Mouse (Mus musculus) liver, embryonic 11.5 days (tissue): ENCODE results near the gene Rassf6. TPM values are rescaled to one million over a fixed set of nuclear protein-coding genes. Genes with fewer than 3 reads are reported as not detected.
"Not testable (repeated sequence)": the region's sequence is repeated elsewhere in the genome, so short reads cannot be mapped to it uniquely, and the experiment has no call there.

Experiments used
- ATAC-seq: fragments of 200-750 bp; cut with Nextera tagmentation; replicated peaks from 2 replicates; pipeline ENCODE4 v1.8.0; 2017; ENCODE audit warnings: moderate number of reproducible peaks, mild to moderate bottlenecking, moderate TSS enrichment, moderate library complexity; ENCODE audit not compliant: low FRiP score
- DNase-seq: peaks from one replicate; pipeline ENCODE4 v3.0.0-alpha.2; 2017; ENCODE audit warnings: low spot score
- H3K27ac ChIP-seq: fragments of 300-500 bp; sonication (generic); 2 replicates; pipeline ENCODE4 v1.5.1; 2014; ENCODE audit warnings: mild to moderate bottlenecking, low read depth, low read length, control low read depth
- H3K27me3 ChIP-seq: fragments of 300-500 bp; sonication (generic); replicated peaks from 2 replicates; pipeline ENCODE4 v1.6.1; 2014; ENCODE audit warnings: low read length, mixed read lengths; ENCODE audit not compliant: control insufficient read depth, insufficient read depth
- H3K36me3 ChIP-seq: fragments of 300-500 bp; sonication (generic); 2 replicates; pipeline ENCODE4 v1.6.1; 2014; ENCODE audit warnings: mild to moderate bottlenecking, low read length, moderate library complexity, mixed read lengths; ENCODE audit not compliant: control insufficient read depth, insufficient read depth
- H3K4me1 ChIP-seq: fragments of 300-500 bp; sonication (generic); replicated peaks from 2 replicates; pipeline ENCODE4 v1.6.1; 2014; ENCODE audit warnings: low read length, mixed read lengths; ENCODE audit not compliant: control insufficient read depth, insufficient read depth
- H3K4me2 ChIP-seq: fragments of 300-500 bp; sonication (generic); 2 replicates; pipeline ENCODE4 v1.6.1; 2014; ENCODE audit warnings: mild to moderate bottlenecking, control low read depth, moderate library complexity
- H3K4me3 ChIP-seq: fragments of 300-500 bp; sonication (generic); 2 replicates; pipeline ENCODE4 v1.5.1; 2014; ENCODE audit warnings: low read depth, low read length, control low read depth
- H3K9ac ChIP-seq: fragments of 300-500 bp; sonication (generic); 2 replicates; pipeline ENCODE4 v1.6.1; 2014; ENCODE audit warnings: low read depth, low read length, control low read depth
- H3K9me3 ChIP-seq: fragments of 300-500 bp; sonication (generic); 2 replicates; pipeline ENCODE4 v1.6.1; 2016; ENCODE audit warnings: low read length, inconsistent platforms, mixed read lengths; ENCODE audit not compliant: control insufficient read depth
- WGBS: fragments of 180-500 bp; shearing (Covaris S2); extraction: QIAGEN DNeasy Blood & Tissue Kit; methylation state at CpG from one replicate; pipeline ENCODE4 v1.1.7; 2014; 5-methylcytosine and 5-hydroxymethylcytosine counted together
- polyA plus RNA-seq: library from polyadenylated mRNA; unstranded; fragments of >200 nt; fragmentation: Nextera tagmentation; extraction: Ambion mirVana; gene quantifications from 2 replicates; pipeline ENCODE4 v1.2.1, GENCODE M21; 2014

Gene Rassf6
- polyA plus RNA-seq, 1 experiment from 2014 or later = 6.2 TPM

- ATAC-seq (no peak), DNase-seq (no peak)
- H3K9ac ChIP-seq = no peak overlapping the region
- H3K36me3 ChIP-seq = no peaks in the 10 kb centered on the region
- H3K9me3 ChIP-seq = no peaks in the 10 kb centered on the region
- no peaks in the 10 kb centered on the region for H3K27me3 ChIP-seq
- H3K27ac ChIP-seq = no peak overlapping the region
- H3K4me1 ChIP-seq = no peaks in the 10 kb centered on the region
- WGBS = 81% methylated on average over 3 of the region's 3 CpGs
- H3K4me3 ChIP-seq = no peak overlapping the region
- no peak overlapping the region for H3K4me2 ChIP-seq
These were observed 22.6 kb downstream of the Rassf6 start for GRCm38 (mm10) chr5:90617859-90618258.

GRCm38 (mm10) chr5:90612751-90613150 is 27.7 kb downstream of the Rassf6 start:
- not testable (repeated sequence) for H3K9me3 ChIP-seq, H3K4me3 ChIP-seq, H3K27me3 ChIP-seq, H3K27ac ChIP-seq, H3K9ac ChIP-seq, DNase-seq, H3K4me2 ChIP-seq, H3K4me1 ChIP-seq, H3K36me3 ChIP-seq, ATAC-seq
- WGBS = 88% methylated on average over 1 of the region's 1 CpGs

DNA sequence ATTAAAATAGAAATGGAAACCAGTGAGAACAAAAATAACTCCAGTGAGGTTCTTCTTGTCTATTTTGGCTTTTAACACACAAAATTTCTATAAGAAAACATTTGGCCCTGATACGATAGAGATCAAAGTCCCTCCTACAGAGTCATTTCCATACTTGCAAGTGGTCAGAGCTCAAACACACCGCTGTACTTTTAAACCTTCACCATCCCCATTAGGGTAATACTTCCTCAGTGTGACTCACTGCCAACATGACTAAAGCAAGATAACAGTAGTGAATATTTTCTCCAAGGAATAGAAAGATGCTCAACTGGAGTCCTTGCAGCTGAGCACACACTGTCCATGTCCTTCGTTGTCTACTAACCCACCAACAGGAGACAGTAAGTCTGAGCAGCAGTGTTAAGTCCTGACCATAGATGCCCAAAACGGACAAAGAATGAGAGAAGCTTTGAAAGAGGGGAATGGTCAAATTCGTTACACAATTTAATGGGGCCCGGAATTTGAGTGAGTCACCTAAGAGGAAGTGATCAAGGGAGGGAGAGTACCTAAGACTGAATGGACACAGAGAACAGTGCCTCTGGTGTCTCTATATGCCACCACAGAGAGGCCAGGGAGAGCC is 28.4 kb downstream of the Rassf6 start:
- H3K27me3 ChIP-seq = no peaks in the 10 kb centered on the region
- 79% methylated on average over 6 of the region's 6 CpGs for WGBS
- no peaks in the 10 kb centered on the region for H3K36me3 ChIP-seq
- H3K9me3 ChIP-seq = no peaks in the 10 kb centered on the region
- no peak overlapping the region for H3K9ac ChIP-seq
- DNase-seq = no peak
- H3K4me1 ChIP-seq = no peaks in the 10 kb centered on the region; the same call in 1 of the 2 replicates
- H3K4me2 ChIP-seq = no peak overlapping the region
- no peak overlapping the region for H3K4me3 ChIP-seq
- ATAC-seq = no peak
- no peak overlapping the region for H3K27ac ChIP-seq

DNA sequence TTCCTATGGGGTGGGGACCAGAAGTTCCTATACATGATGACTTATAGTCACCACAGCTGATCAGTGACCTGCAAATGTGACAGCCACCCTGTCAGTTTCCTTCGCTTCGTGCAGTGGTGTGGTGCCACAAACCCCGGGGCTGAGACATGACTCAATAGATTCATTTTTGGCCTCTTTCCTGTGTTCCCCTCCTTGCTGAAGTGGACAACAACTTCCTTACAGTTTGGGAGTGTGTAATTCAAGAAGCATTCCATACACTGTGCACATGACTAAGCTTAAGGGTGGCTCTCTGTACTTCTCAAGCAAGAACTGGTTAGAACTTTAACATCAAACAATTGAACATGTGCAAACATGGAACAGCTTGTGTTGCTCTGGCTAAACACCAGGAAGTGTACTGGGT is 29.1 kb downstream of the Rassf6 start:
- Histone ChIP-seq H3K36me3 (no peaks in the 10 kb centered on the region), H3K4me1 (no peaks in the 10 kb centered on the region; the same call in 1 of the 2 replicates), H3K27ac (no peak overlapping the region), H3K27me3 (no peaks in the 10 kb centered on the region), H3K4me3 (no peak overlapping the region), H3K9me3 (no peaks in the 10 kb centered on the region), H3K4me2 (no peak overlapping the region), H3K9ac (no peak overlapping the region)
- ATAC-seq (no peak), DNase-seq (no peak)
- 73% methylated on average over 3 of the region's 3 CpGs for WGBS

DNA sequence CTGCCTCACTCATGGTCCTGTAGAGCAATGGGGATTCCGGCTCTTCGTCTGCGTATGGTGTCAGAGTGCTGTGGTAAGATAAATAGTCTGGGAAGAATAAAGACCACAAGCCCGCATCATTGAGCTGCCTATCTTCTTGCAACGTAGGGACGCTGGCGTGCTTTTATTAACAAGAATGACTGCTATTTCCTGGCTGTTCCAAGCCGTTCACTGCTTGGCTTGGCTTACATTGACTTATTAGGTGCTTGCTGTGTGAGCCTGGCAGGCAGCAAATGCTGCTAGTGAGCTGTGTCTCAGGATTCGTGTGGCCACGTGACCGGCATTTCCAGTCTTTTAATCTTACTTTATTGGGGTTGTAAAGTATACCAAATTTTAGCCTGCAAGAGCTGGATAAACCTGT is 31.6 kb downstream of the Rassf6 start:
- 38% methylated on average over 11 of the region's 11 CpGs for WGBS
- DNase-seq (no peak), ATAC-seq (no peak; the same call in 1 of the 2 replicates)
- no peaks in the 10 kb centered on the region for H3K36me3 ChIP-seq
- no peaks in the 10 kb centered on the region for H3K9me3 ChIP-seq
- H3K4me1 ChIP-seq = no peaks in the 10 kb centered on the region; the same call in 1 of the 2 replicates
- H3K4me2 ChIP-seq = no peak overlapping the region
- H3K9ac ChIP-seq = no peak overlapping the region
- no peaks in the 10 kb centered on the region for H3K27me3 ChIP-seq
- H3K4me3 ChIP-seq = no peak overlapping the region
- no peak overlapping the region for H3K27ac ChIP-seq

DNA sequence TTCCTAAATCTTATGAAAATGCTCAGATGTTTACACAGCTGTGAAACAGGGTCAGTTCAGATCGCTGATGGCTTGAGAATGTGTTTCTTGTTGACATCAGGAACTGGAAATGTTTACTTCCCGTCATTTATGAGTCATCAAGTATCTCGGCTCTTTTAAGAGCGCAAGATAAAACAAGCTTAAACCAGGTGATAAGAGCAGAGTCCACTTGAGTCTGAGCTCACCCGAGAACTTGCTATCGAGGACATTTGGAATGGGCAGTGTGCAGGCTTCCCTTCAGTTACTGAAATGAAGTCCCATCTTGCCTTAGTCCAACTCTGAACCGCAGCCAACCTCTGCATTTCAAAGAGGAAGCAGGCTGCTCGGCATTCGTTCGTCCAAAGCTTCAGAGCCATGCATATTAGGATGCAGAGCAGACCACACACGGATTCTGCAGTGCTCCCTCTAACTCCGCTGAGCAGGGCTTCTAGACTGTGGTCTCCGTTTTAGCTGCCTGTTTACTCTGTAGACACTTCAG is 37.0 kb downstream of the Rassf6 start:
- H3K4me3 ChIP-seq = no peak overlapping the region
- no peaks in the 10 kb centered on the region for H3K9me3 ChIP-seq
- no peak overlapping the region for H3K4me2 ChIP-seq
- DNase-seq (no peak), ATAC-seq (no peak)
- H3K4me1 ChIP-seq = no peaks in the 10 kb centered on the region
- H3K27me3 ChIP-seq = no peaks in the 10 kb centered on the region
- no peak overlapping the region for H3K27ac ChIP-seq
- no peak overlapping the region for H3K9ac ChIP-seq
- H3K36me3 ChIP-seq = no peaks in the 10 kb centered on the region
- 30% methylated on average over 13 of the region's 13 CpGs for WGBS

GRCm38 (mm10) chr5:90601469-90601868 is 39.0 kb downstream of the Rassf6 start:
- H3K9ac ChIP-seq = no peak overlapping the region
- 0 out of 2 replicates have a peak, but pooled peaks have one; percentile 12 for ATAC-seq
- WGBS = 21% methylated on average over 6 of the region's 6 CpGs
- H3K36me3 ChIP-seq = no peaks in the 10 kb centered on the region
- no peak overlapping the region for H3K4me2 ChIP-seq
- no peaks in the 10 kb centered on the region for H3K27me3 ChIP-seq
- no peaks in the 10 kb centered on the region for H3K4me1 ChIP-seq
- DNase-seq = no peak
- H3K9me3 ChIP-seq = no peaks in the 10 kb centered on the region
- no peak overlapping the region for H3K4me3 ChIP-seq
- no peak overlapping the region for H3K27ac ChIP-seq

GRCm38 (mm10) chr5:90596155-90596554 is 44.3 kb downstream of the Rassf6 start:
- WGBS = 78% methylated on average over 6 of the region's 6 CpGs
- Histone ChIP-seq H3K4me2 (no peak overlapping the region), H3K36me3 (no peaks in the 10 kb centered on the region), H3K9me3 (no peaks in the 10 kb centered on the region), H3K27ac (no peak overlapping the region), H3K9ac (no peak overlapping the region), H3K27me3 (no peaks in the 10 kb centered on the region), H3K4me3 (no peak overlapping the region), H3K4me1 (no peaks in the 10 kb centered on the region)
- DNase-seq = no peak
- no peak for ATAC-seq

GRCm38 (mm10) chr5:90594945-90595344 is 45.5 kb downstream of the Rassf6 start:
- H3K27ac ChIP-seq = no peak overlapping the region
- ATAC-seq (peak; percentile 29; the same call in 1 of the 2 replicates), DNase-seq (no peak)
- no peaks in the 10 kb centered on the region for H3K9me3 ChIP-seq
- H3K9ac ChIP-seq = no peak overlapping the region
- no peaks in the 10 kb centered on the region for H3K36me3 ChIP-seq
- WGBS = 61% methylated on average over 13 of the region's 13 CpGs
- H3K27me3 ChIP-seq = no peaks in the 10 kb centered on the region
- no peak overlapping the region for H3K4me3 ChIP-seq
- no peaks in the 10 kb centered on the region for H3K4me1 ChIP-seq
- no peak overlapping the region; the same call in 1 of the 2 replicates for H3K4me2 ChIP-seq
